Mouse (Mus musculus) neural tube, embryonic 10.5 days (tissue): ENCODE measurements around the gene Gm49776.
A peak's percentile ranks its signal among the peaks of the same experiment; 100 is the strongest.
"Not testable (repeated sequence)": the region's sequence is repeated elsewhere in the genome, so short reads cannot be mapped to it uniquely, and the experiment has no call there.

Source experiments
- DNase-seq: peaks from one replicate; pipeline ENCODE4 v3.0.0-alpha.2; 2017; ENCODE audit warnings: low spot score; ENCODE audit errors: extremely low spot score

Gene Gm49776

GRCm38 (mm10) chr16:18258221-18258620 lies at the start of gene Gm49776:
Gm49776 (minus strand) TSS chr16:18258321.
- no peak for DNase-seq

DNA sequence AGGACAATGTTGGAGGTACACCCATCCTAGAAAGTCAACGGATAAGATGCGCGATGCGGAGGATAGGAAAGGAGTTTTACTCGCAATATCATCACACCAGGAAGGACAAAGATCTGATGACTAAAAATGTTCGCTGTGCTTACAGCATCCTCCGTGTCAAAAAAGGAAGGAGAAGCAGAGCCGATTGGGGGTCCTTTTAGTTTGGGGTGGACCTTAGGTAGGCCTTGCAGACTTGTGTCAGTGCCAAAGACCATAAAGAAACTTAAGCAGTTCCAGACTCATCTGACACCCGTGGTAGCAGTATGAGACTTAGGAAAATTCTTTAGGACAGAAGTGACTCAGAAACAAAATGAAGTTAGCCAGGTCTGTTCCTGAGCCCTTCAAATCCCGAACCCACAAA lies 31.5 kb upstream of the Gm49776 start:
- DNase-seq: not testable (repeated sequence)

DNA sequence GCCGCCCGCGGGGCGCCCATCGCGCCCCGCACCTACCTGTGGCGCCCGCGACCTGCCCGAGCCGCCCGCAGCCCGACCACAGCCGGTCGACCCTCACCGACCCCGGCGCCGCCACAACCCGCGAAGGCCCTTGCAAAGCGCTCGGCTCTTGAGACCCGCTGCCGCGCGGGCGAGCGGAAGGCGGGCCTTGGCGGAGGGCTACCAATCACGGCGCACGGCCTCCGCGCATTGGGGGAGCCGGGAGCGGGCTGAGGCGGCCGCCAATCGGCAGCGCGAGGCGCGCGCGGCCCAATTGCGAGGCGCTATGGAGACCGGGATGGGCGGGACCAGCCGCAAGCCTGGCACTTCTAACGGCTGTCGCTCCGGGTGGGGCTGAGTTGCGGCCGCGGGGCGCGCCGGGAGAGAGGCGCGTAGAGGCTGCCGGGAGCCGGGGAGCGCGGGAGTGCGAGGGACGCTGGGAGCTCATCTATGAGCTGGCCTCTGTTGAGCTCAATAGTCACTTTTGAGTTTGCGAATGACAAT lies 31.0 kb upstream of the Gm49776 start, which contains the start of gene Dgcr8:
Gene Dgcr8 (minus strand): TSS at position 180 of the 522 bp plus-strand sequence.
- peak; percentile 96 for DNase-seq

- no peak for DNase-seq
Observed at GRCm38 (mm10) chr16:18288581-18289061, 30.5 kb upstream of the Gm49776 start.

DNA sequence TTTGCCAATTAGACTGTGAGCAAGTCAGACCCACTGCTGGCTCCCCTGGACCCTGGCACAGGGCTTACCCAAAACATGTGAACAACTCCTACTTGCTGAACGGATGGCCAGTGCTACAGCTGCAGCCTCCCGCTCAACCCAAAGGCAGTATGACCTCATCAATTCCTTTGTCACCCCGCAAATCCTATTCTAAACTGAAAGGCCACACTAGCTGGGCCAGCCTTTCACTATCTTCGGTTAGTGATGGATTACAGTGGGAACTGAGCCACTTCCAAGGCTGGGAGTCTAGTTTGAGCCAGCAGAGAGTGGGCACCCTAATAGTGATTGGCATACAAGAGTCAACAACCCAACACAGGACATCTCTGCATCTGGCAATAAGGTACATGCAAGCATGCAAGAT lies 30.0 kb upstream of the Gm49776 start:
- peak; percentile 39 for DNase-seq

- DNase-seq: no peak
Observed at GRCm38 (mm10) chr16:18275166-18275565, 17.0 kb upstream of the Gm49776 start.

GRCm38 (mm10) chr16:18268182-18268581 lies 10.1 kb upstream of the Gm49776 start:
- DNase-seq: no peak

GRCm38 (mm10) chr16:18265024-18265423 lies 6.9 kb upstream of the Gm49776 start:
- DNase-seq: no peak

GRCm38 (mm10) chr16:18253866-18254265 lies 4.3 kb downstream of the Gm49776 start:
- no peak for DNase-seq

- DNase-seq: no peak
Observed at GRCm38 (mm10) chr16:18252736-18253135, 5.4 kb downstream of the Gm49776 start.

GRCm38 (mm10) chr16:18250828-18251790 lies 7.0 kb downstream of the Gm49776 start:
- DNase-seq: no peak

DNA sequence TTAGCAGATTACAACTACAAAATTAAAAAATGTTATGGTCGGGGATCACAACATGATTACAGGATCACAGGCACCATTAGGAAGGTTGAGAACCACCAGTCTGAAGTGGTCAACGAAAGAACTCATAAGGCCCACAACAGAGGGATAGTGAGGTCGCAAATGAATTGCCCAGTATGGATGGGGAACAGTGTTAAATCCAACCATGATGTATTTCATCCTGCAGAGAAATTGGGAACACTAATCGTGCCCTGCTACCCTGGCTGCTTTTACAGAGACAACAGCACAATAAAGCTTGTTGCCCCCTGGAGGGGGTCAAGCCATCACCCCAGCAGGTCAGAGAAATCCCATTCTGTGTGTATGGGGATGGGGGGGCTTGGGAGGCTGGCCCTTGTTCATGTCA lies 7.9 kb downstream of the Gm49776 start:
- DNase-seq: no peak

GRCm38 (mm10) chr16:18249364-18249967 lies 8.7 kb downstream of the Gm49776 start:
- peak; percentile 57 for DNase-seq

GRCm38 (mm10) chr16:18248433-18249363 lies 9.4 kb downstream of the Gm49776 start, which contains the start of the genes Trmt2a and Ranbp1:
Trmt2a (plus strand) TSS chr16:18248679.
Ranbp1 (minus strand) TSS chr16:18248732.
- peak; percentile 98 for DNase-seq

- no peak for DNase-seq
Observed at GRCm38 (mm10) chr16:18247521-18248399, 10.4 kb downstream of the Gm49776 start.

- no peak for DNase-seq
Observed at GRCm38 (mm10) chr16:18241581-18241980, 16.5 kb downstream of the Gm49776 start.

- DNase-seq: no peak
Observed at GRCm38 (mm10) chr16:18236676-18237501, 21.2 kb downstream of the Gm49776 start.

GRCm38 (mm10) chr16:18235389-18236065 lies 22.6 kb downstream of the Gm49776 start:
- peak; percentile 68 for DNase-seq
